Mouse (Mus musculus) kidney, adult 11 months (tissue): ENCODE results near the gene Dctn2.

Experiments used
- DNase-seq: peaks from one replicate; pipeline ENCODE4 v3.0.0; 2022

The Dctn2 gene

DNA sequence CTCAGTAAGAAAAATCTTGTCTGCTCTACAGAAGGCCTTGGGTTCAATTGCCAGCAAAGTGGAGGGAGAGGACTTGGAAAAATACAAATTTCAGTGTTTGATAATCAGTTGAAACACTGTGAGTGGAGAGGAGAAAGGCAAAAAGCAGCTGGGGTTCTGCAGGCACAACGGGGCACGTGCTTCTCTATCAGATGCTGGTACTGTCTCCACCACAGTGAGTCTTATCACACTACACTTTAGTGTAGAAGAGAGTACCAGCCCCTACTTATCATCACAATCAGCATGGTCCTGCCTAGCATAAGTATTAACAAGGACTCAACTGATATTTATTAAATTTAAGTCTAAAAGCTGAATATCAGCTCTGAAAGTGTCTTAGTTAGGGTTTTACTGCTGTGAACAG is 51.1 kb downstream of the Dctn2 start:
- DNase-seq, result no peak

DNA sequence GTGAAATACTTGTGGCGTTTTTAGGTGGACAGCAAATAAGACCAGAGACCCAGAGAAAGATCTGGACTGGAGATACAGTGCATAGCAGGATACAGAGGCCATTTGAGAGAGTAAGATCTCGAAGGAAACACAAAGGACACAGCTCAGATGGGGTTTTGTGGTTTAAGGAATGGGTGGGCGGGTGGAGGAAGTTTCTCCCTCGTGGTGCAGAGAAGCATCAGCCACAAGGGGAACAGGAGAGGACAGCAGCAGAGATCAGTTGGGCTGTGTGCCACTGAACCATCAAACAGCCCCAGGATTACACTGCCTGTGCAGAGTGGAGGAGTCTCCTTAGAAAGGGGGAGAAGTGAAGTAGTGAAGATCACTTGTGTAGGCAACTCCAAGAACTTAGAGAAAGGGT is 51.8 kb downstream of the Dctn2 start:
- DNase-seq, result no peak

DNA sequence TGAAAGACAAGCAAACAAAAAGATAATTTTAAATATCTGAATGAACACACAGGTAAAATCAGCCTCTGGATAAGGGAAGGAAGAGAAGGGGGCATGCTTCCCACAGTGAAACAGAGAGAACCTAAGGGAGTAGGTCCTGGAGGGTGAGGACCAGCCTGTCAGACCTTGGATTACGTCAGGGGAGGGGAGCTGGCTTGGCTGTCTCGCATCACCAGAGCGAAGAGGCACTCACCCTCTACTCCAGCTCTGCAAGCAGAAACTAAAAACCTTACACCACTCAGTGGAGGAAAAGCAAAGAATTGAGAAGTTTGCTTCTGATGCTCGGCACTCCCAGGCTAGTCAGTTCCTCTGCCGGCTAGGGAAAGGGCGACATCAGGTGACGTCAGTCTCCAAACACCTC is 53.8 kb downstream of the Dctn2 start:
- DNase-seq, result no peak

DNA sequence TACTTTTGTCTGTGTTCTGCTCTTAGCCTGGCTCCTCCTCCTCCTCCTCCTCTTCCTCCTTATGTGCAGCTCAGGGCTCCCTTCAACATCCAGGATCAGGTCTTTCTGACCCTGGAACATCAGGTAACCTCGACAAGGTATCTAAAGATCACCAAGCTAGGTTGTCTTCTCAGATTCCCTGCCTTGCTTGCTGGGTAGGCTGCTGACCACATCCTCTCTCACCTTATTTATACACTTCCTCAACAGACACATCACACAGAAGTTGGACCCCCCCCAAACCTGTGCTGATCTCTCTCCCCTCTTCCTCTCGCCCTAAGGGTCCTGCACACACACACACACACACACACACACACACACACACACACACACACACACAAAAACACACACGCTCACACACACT is 55.5 kb downstream of the Dctn2 start, which contains the start of gene Arhgap9:
Gene Arhgap9, plus strand, starts transcription at position 344 of the 400 bp plus-strand sequence.
- no peak for DNase-seq

DNA sequence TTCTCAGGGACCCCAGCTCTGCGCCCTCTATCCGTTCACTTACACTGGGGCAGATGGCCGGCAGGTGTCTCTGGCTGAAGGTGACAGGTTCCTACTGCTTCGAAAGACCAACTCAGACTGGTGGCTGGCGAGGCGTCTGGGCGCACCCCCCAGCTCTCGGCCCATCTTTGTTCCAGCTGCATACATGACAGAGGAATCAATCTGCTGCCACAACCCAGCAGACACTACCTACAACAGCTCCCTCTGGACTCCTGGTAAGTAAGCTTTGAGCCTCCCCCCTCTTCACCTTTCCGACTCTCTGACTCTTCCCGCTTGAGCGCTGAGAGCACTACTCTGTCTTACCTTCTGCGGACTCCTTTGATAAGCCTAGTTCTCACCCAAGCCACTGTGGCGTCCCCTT is 56.0 kb downstream of the Dctn2 start:
- DNase-seq, result no peak

DNA sequence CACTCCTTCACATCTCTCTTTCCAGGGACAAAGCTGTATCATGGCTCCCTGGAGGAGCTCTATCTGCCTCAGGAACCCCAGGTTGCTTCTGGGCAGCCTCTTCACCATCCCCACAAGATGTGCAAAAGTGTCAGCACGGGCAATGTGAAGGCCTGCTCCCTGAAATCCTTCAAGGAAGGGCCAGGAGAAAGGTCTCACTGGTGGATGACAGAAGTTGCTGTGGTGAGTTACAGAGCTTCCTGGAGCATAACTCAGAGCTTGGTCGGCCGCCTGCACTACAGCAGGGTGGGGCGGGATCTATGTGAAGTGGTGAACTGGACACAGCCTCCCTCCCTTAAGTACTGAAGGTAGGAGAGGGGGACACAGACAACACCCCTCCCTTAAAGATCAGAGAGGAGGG is 56.5 kb downstream of the Dctn2 start:
- DNase-seq, result no peak

DNA sequence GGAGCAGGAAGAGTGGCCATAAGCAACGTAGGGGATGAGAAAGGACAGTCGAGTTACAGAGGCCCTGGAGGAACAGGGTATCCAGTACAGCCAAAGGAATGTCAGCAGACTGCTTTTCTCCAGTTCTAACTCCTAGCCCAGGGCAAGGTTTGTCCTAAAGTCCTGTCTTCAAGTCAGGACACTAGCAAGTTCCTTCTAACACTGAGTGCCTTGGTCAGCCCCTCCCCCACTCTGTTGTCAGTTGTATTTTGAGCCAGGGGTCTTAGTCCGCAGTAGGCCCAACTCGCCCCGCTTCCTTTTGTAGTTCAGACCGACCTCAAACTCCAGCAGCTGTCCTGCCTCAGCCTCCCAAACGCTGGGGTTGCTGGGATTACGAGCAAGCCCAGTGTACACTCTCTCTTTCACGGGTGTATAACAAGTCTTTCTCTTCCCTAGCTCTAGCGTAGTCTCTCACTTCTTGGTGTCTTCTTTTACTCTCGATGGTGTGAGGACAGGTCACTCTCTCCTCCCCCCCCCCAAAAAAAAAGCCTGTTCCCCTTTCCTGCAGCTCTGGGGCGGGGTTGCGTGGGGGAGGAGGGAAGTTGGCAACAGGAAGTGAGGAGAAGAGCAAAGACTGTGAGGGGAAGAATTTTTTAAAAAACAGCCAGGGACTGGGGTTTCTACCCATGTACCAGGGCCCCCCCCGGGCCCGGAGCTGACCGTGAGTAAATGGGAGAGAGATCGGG is 57.1 kb downstream of the Dctn2 start:
- no peak for DNase-seq

DNA sequence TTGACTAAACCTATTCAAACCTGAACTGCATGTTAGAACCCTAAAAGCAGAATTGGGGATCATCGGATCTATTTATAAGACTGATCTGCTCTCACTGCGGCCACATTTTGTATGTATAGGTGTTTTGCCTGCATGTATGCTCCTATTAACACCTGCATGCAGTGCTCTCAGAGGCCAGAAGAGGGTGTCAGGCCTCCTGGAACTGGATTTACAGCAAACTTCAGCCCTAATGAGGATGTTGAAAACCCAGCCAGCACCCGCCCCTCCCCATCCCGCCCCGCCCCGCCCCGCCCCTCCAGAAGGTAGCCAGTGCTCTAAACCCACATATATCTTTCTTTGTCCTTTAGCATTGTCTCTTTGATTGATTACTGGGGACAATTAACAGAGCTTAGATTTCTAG is 58.3 kb downstream of the Dctn2 start:
- DNase-seq, result peak; percentile 53

DNA sequence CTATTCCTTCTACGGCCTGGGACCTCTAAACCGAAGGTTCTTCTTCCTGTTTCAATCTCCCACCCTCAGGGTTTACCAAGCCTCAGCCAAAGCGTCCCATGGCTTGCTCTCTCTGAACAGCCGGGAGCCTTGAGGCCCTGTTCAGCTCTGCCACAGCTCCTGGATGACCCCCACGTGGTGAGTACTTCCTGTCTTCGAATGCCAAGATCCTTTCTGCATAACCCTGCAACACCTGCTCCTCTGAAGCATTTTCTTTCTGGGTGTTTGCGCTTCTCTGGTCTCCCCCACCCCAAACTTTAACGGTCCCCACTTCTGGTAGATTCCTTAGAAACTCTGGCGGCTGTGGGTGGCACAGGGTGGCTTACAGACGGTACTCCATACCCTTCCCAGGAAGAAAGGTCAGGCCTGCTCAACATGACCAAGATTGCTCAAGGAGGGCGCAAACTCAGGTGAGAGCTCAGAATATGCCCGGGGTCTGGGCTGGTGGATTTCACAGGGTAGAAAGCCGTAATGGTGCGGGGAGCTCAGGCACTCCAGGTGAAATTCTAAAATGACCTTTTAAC is 59.4 kb downstream of the Dctn2 start:
- no peak for DNase-seq

DNA sequence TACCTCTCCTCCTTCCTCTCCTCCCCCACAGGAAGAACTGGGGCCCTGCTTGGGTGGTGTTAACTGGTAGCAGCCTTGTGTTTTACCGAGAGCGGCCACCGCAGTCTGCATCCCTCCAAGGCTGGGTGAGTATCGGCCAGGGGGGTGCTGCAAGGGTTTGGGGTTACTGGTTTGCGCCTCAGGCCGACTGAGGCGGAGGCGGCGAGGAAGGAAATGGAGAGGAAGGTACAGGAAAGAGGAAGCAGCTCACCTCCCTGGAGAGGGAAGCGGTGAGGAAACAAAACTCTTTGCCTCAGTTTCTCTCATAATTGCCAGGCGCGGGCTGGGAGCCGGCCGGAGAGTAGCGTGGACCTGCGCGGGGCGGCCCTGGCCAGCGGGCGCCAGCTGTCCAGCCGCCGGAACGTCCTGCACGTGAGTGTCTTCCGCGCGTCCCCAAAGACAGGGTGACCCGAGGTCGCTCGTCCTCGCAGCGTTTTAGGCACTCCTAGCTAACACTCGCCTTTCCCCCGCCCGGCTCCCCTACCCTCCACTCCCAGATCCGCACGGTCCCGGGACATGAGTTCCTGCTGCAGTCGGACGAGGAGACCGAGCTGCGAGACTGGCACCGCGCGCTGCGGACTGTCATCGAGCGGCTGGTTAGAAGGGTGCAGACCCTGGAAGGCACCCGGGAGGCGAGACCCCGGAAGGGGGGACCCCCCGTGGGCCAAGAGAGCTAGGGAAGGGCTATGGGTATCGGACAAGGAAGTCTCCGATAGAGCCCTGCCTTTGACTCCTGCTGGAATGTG is 60.0 kb downstream of the Dctn2 start:
- no peak for DNase-seq

DNA sequence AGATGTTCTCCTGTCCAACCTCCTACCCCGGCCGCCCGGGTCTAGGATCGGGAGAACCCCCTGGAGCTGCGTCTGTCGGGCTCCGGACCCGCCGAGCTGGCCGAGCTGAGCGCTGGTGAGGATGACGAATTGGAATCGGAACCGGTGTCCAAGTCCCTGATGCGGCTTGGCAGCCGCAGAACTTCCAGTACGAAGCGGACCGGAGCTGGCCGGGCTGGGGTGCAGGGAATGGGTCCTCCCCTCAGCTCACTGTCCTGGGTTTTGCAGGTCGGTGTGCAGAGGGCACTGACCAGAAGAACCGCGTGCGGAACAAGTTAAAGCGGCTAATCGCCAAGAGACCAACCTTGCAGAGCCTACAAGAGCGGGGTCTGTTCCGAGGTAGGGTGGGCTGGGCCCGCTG is 60.7 kb downstream of the Dctn2 start:
- DNase-seq, result no peak

DNA sequence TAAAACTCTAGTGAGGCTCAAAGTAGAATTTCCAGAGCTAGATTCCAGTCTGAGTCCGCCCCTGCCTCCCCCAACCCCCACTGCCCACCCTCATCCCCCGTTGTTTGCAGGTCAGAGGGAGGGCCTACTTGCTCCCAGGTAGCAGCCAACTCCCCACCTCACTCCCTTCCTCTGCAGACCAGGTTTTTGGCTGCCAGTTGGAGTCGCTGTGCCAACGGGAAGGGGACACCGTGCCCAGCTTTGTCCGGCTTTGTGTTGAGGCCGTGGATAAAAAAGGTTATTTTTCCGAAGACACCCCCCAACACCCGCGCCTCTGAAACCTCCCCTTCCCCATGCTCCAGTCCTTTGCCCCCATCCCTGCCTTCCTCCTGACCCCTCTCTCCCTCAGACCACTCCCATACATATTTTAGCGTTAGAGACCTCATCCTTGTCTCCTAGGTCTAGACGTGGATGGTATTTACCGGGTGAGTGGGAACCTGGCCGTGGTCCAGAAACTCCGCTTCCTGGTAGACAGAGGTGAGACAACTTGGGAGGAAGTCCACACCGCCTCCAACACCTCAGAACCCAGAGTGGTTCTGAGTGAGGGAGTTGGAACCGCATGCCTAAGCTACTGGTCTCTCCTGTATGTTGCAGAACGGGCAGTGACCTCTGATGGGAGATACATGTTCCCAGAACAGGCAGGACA is 61.4 kb downstream of the Dctn2 start:
- DNase-seq, result no peak

DNA sequence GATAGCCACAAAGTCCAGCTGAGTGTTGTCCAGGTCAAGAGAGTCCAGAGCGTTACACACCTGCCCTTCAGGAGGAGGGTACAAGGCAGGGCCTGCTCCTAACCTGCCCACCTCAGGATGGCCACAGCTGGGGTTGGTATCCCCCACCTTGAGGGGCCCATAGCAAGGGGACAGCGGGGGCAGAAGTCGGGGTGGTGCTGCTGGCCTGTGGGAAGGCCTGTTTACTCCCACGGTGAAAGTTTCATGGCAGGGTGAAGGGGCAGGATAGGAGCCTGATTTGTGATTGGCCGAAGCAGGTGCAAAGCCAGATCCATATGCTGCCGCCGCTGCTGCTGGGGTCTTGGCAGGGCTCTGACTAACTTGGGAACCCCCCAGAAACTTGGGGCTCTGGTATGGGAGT is 64.0 kb downstream of the Dctn2 start:
- DNase-seq, result no peak
